Mouse (Mus musculus): ENCODE measurements around the gene Ccdc194. TPM values are rescaled to one million over a fixed set of nuclear protein-coding genes. Genes with fewer than 3 reads are reported as not detected.

Ccdc194 gene
- total and polyA plus RNA-seq, 2 experiments from 2014 or later, result 0.16 to 0.48 TPM

DNA sequence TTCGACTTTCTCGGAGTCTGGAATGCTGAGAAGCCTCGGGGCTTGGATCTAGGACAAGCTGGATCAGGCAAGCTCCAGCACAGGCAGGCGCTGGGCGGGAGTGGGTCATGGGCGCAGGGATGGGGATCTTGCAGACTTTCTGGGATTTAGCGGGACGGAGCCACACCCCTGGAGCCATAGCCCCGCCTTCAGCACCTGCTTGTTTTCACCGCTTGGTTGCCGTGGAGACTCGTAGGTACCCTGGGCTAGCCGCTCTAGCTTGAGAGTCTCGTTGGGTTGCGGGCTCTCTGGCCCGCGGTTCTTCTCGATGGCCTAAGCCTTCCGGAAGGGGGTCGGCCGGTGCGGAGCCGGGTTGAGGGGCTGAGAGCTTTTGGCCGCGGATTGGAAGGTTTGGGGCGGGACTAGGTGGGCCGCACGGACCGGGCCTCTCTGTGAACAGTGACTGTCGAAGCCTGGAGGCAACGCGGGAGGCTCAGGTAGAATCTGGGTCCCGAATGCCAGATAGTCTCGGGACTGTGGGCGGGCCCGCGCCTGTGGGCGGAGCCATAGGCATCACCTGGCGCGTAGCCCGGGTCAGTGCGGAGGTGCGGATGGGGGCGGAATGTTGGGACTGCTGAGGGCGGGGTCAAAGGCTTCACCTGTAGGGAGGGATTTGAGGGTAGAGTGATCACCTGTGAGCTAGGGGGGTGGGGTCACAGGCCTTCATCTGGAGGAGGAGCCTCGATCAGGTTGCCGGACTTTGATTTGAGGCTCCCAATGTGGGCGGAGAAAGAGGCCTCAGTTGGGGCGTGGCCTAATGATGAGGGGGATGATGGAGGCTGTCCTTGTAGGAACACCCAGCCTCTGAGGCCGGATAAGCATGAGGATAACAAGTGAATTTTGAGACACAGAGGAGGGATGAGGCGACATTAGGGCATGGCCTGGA, 44.1 kb upstream of the Ccdc194 start:
- H3K9me3 ChIP-seq (ENCODE audit: low read length), result no peaks in the 10 kb centered on the region
- H3K4me1 ChIP-seq (ENCODE audit: insufficient read depth), result peaks cover 7% of the 10 kb centered on the region; the same call in 1 of the 2 replicates
- DNase-seq, result peak; percentile 96
- no peaks in the 10 kb centered on the region for H3K27me3 ChIP-seq (ENCODE audit: insufficient read depth, low read length)
- H3K4me3 ChIP-seq (ENCODE audit: low read depth, low read length), result peak overlapping the region; percentile 73
- peak overlapping the region; percentile 75 for H3K4me2 ChIP-seq (ENCODE audit: low read depth)
- H3K36me3 ChIP-seq (ENCODE audit: insufficient read depth), result no peaks in the 10 kb centered on the region; the same call in 1 of the 2 replicates
- ATAC-seq, result peak; percentile 76
- H3K9ac ChIP-seq, result peak overlapping the region; percentile 71
- peak overlapping the region; percentile 87 for H3K27ac ChIP-seq (ENCODE audit: low read depth, low read length)
- WGBS, result 2% methylated on average over 51 of the region's 51 CpGs
- no peak for TF ChIP-seq CTCF (IDR thresholded peaks at IDR 0.05; ENCODE audit: low read depth)

- no peak for TF ChIP-seq CTCF (IDR thresholded peaks at IDR 0.05; ENCODE audit: low read depth)
- H3K4me2 ChIP-seq (ENCODE audit: low read depth), result peak overlapping the region; percentile 75
- H3K4me3 ChIP-seq (ENCODE audit: low read depth, low read length), result peak overlapping the region; percentile 73
- no peaks in the 10 kb centered on the region for H3K9me3 ChIP-seq (ENCODE audit: low read length)
- no peak for ATAC-seq
- peak overlapping the region; percentile 71 for H3K9ac ChIP-seq
- H3K36me3 ChIP-seq (ENCODE audit: insufficient read depth), result no peaks in the 10 kb centered on the region
- H3K4me1 ChIP-seq (ENCODE audit: insufficient read depth), result peaks cover 7% of the 10 kb centered on the region; the same call in 1 of the 2 replicates
- H3K27ac ChIP-seq (ENCODE audit: low read depth, low read length), result peak overlapping the region; percentile 87
- WGBS, result 21% methylated on average over 6 of the region's 6 CpGs
- no peak for DNase-seq
- no peaks in the 10 kb centered on the region for H3K27me3 ChIP-seq (ENCODE audit: insufficient read depth, low read length)
Measured at GRCm38 (mm10) chr8:71568941-71569340, 43.4 kb upstream of the Ccdc194 start.

- Histone ChIP-seq H3K4me2 (ENCODE audit: low read depth) (peak within 1 kb of the TSS; percentile 75), H3K9me3 (ENCODE audit: low read length) (no peaks in the 10 kb centered on the region), H3K4me3 (ENCODE audit: low read depth, low read length) (peak within 1 kb of the TSS; percentile 73), H3K27ac (ENCODE audit: low read depth, low read length) (peak within 1 kb of the TSS; percentile 87), H3K4me1 (ENCODE audit: insufficient read depth) (peaks cover 7% of the 10 kb centered on the region; the same call in 1 of the 2 replicates), H3K9ac (peak within 1 kb of the TSS; percentile 71), H3K27me3 (ENCODE audit: insufficient read depth, low read length) (no peaks in the 10 kb centered on the region), H3K36me3 (ENCODE audit: insufficient read depth) (no peaks in the 10 kb centered on the region)
- no peak for TF ChIP-seq CTCF (IDR thresholded peaks at IDR 0.05; ENCODE audit: low read depth)
- 14% methylated on average over 13 of the region's 13 CpGs for WGBS
- peak; percentile 73 for DNase-seq
- ATAC-seq, result peak; percentile 3; the same call in 1 of the 2 replicates
Measured at GRCm38 (mm10) chr8:71568387-71568937, 43.0 kb upstream of the Ccdc194 start, which contains the start of gene Slc27a1. TSS of gene Slc27a1 (plus strand) at chr8:71568882.

DNA sequence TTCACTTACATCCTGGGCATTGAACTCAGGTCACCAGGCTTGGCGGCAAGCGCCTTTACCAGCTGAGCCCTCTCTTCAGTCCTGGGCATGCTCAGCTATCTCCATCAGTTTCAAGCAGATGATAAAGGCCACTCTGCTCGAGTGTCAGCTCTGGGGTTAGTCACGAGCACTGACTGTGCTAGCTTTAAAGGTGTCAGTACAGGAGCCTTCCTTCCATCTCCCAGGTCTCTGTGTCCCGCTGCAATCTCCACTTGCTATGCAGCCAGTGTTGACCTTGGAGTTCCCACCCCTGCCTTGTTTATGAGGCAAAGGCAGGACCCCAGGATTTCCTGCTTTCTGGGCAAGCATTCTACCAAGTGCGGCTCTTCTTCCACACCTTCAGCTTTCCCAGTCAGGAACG, 42.1 kb upstream of the Ccdc194 start:
- no peak for DNase-seq
- no peak for TF ChIP-seq CTCF (IDR thresholded peaks at IDR 0.05; ENCODE audit: low read depth)
- H3K4me3 ChIP-seq (ENCODE audit: low read depth, low read length), result no peak overlapping the region
- peaks cover 4% of the 10 kb centered on the region for H3K27me3 ChIP-seq (ENCODE audit: insufficient read depth, low read length)
- H3K4me2 ChIP-seq (ENCODE audit: low read depth), result no peak overlapping the region
- H3K4me1 ChIP-seq (ENCODE audit: insufficient read depth), result peaks cover 7% of the 10 kb centered on the region; the same call in 1 of the 2 replicates
- WGBS, result 76% methylated on average over 7 of the region's 7 CpGs
- ATAC-seq, result no peak
- no peaks in the 10 kb centered on the region for H3K36me3 ChIP-seq (ENCODE audit: insufficient read depth)
- no peaks in the 10 kb centered on the region for H3K9me3 ChIP-seq (ENCODE audit: low read length)
- no peak overlapping the region for H3K9ac ChIP-seq
- H3K27ac ChIP-seq (ENCODE audit: low read depth, low read length), result 0 out of 2 replicates have a peak overlapping the region, but pooled peaks have one; percentile 50

DNA sequence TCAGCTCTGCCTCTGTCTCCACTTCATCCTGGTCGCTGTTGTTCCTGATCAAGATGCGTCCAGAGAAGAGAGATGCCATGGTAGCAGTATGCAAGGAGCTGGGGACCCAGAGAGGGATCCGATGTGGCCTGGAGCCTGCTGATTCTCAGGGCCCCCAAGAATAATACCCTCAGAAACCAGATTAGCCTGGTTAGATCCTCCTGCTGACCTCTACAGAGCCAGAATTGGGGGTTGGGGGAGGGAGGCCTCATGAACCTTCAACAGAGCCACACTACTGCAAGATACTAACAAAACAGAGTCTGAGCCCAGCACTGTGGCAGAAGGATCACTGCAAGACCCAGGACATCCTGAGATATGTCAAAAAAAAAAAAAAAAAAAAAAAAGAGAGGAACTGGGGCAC, 41.0 kb upstream of the Ccdc194 start, which contains the start of gene Nxnl1:
TSS of gene Nxnl1 (minus strand) at position 101 of the 400 bp plus-strand sequence.
- Histone ChIP-seq H3K4me2 (ENCODE audit: low read depth) (no peak within 1 kb of the TSS), H3K4me3 (ENCODE audit: low read depth, low read length) (no peak within 1 kb of the TSS), H3K36me3 (ENCODE audit: insufficient read depth) (no peaks in the 10 kb centered on the region), H3K27me3 (ENCODE audit: insufficient read depth, low read length) (peaks cover 15% of the 10 kb centered on the region), H3K4me1 (ENCODE audit: insufficient read depth) (peaks cover 7% of the 10 kb centered on the region; the same call in 1 of the 2 replicates), H3K27ac (ENCODE audit: low read depth, low read length) (no peak within 1 kb of the TSS), H3K9me3 (ENCODE audit: low read length) (no peaks in the 10 kb centered on the region), H3K9ac (no peak within 1 kb of the TSS)
- TF ChIP-seq CTCF (IDR thresholded peaks at IDR 0.05; ENCODE audit: low read depth), result no peak
- no peak for ATAC-seq
- 65% methylated on average over 3 of the region's 3 CpGs for WGBS
- DNase-seq, result no peak

DNA sequence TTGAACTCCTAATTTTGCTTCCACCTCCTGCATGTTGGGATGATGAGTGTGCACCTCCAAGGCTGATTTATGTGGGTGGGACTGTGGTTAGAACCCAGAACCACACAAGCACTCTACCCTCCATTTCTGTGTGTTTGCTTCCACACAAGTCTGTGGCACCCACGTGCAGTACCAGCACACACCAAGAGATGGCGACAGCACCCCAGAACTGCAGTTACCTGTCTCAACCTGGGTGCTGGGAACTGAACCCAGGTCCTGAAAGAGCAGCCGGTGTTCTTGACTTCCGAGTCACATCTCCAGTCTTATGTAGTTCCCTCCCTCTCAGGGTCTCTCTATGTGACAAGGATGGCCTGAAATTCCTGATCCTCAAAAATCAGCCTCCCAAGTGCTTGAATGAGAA, 38.5 kb upstream of the Ccdc194 start:
- peak; percentile 40 for TF ChIP-seq CTCF (IDR thresholded peaks at IDR 0.05; ENCODE audit: low read depth)
- Histone ChIP-seq H3K27me3 (ENCODE audit: insufficient read depth, low read length) (peaks cover 34% of the 10 kb centered on the region), H3K9ac (no peak overlapping the region), H3K9me3 (ENCODE audit: low read length) (no peaks in the 10 kb centered on the region), H3K4me3 (ENCODE audit: low read depth, low read length) (no peak overlapping the region), H3K36me3 (ENCODE audit: insufficient read depth) (no peaks in the 10 kb centered on the region), H3K4me1 (ENCODE audit: insufficient read depth) (peaks cover 4% of the 10 kb centered on the region; the same call in 1 of the 2 replicates), H3K4me2 (ENCODE audit: low read depth) (no peak overlapping the region), H3K27ac (ENCODE audit: low read depth, low read length) (no peak overlapping the region)
- ATAC-seq (no peak), DNase-seq (no peak)
- WGBS, result 86% methylated on average over 4 of the region's 4 CpGs

All from forebrain, postnatal 0 days (tissue).